Mouse (Mus musculus): Measurements from ENCODE around the gene Cyp11a1.

Gene Cyp11a1

DNA sequence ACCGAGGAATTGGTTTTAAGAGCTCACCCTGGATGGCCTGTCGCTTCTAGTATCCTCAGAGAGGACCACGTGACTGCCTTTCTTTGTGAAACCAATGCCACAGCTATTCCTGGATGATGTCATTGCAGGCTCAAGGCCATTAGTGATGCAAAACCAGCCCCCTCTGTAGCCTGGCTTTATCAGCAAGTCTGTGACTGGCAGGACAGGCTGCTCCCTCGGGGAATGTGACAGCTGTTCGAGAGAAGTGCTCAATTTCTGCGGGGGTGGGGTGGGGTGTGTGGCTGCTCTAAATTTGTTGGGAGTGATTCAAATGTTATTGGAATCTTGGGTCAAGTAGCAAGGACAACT, 2.8 kb downstream of the Cyp11a1 start:
- DNase-seq (ENCODE audit: low read depth) = no peak

DNA sequence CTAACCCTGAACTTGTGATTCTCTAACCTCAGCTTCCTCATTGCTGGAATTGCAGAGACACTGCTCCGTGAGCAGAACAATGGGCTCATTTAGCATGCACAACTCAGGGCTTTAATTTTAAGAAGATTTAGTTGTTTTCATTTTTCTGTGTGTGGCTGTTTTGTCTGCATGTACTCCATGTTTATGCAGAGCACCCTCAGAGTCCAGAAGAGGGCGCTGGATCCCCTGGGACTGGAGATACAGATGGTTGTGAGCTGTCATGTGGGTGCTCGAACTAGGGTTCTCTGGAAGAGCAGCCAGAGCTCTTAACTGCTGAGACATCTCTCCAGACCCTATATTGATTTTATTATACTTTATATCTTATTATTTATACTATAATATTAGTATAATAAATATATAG, 3.4 kb downstream of the Cyp11a1 start:
- no peak for DNase-seq (ENCODE audit: low read depth)

GRCm38 (mm10) chr9:58011027-58011426, 4.8 kb downstream of the Cyp11a1 start:
- DNase-seq (ENCODE audit: low read depth) = no peak

DNA sequence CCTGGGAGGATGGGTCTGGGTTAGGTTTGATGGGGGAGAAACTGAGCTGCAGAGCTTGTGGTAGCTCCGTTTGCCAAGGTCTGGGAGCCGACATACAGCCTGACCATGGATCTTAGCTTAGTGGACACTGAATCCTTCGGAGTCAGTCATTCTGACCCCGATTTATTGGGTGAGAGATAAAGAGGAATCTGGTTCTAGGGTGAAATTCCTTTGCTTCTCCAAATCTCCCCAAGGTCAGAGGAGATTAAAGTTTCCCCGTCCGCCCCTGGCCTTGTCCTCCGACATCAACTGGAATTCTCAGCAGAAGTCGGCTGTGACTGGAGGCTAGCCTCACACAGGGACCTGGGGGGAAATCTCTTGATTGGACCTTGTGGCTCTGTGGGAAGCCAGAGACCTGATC, 5.3 kb downstream of the Cyp11a1 start:
- no peak for DNase-seq (ENCODE audit: low read depth)

DNA sequence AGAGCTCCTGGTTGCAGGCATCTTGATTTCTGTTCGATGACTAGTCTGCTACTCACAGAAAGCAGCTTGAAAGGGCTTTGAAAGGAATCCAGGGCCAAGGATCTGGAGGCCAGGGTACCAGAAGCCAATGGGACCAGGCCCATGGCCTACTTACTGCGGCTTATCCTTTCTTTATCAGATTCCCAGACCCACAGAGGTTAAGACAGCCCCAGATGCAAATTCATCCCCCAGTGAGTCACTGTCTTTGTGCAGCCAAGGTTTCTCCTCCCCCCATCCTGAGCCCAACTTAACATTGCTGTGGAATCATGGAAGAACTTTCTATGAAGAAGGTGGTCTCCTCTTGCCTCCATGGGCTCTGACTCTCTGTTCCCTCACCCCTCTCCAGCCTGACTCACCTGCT, 6.3 kb downstream of the Cyp11a1 start:
- no peak for DNase-seq (ENCODE audit: low read depth)

DNA sequence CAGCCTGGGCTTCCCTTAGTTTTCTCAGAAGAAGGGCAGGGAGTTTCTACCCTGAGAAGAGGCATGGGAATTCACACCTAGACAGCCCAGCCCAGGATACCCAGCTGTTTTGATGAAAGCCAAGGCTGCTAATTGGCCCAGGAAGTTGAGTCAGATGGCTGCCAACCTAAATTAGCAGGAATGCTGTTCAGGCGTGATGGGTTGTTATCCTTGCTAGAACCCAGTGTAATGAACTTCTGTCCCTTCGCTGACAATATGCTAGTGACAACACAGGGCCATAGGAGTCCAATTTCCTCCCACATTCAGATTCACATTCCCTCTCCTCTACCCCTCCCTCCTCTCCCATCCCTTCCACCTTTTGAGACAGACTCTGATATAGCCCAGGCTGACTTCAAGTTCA, 6.7 kb downstream of the Cyp11a1 start:
- DNase-seq (ENCODE audit: low read depth) = no peak

DNA sequence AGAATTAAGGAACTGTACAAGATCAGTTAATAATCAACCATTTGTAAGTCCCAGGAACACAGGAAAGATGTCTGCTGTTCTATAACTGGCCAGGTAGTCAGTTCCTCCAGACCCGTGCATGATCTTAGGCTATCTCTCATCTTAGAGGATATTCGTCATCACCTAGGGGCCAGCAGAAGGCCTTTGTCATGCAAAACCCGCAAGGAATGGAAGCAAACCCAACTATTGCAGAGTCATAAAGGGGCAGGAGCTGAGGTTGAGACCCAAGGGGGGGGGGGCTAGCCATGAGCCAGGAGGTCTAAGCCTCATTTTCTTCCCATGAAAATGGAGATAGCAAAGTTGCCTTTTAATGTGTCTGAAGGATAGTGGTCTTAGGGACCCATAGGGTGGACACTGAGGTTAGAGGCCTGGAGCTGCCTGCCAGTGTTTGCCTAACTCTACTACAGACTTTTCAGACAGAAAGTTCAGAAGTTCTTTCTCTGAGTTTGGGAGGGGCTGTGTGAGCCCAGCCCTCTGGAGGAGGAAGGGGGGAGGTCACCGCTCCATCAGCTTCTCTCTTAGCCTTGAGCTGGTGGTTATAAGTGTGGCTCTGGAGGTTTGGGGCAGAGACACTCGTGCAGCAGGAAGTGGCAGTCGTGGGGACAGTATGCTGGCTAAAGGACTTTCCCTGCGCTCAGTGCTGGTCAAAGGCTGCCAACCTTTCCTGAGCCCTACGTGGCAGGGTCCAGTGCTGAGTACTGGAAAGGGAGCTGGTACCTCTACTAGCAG, 8.4 kb downstream of the Cyp11a1 start:
- no peak for DNase-seq (ENCODE audit: low read depth)

GRCm38 (mm10) chr9:58015856-58016255, 9.6 kb downstream of the Cyp11a1 start:
- DNase-seq (ENCODE audit: low read depth) = no peak

- no peak for DNase-seq (ENCODE audit: low read depth)
Observed at GRCm38 (mm10) chr9:58016962-58017361, 10.8 kb downstream of the Cyp11a1 start.

GRCm38 (mm10) chr9:58018385-58018784, 12.2 kb downstream of the Cyp11a1 start:
- DNase-seq (ENCODE audit: low read depth) = no peak

GRCm38 (mm10) chr9:58025995-58026394, 19.8 kb downstream of the Cyp11a1 start:
- no peak for DNase-seq (ENCODE audit: low read depth)

- DNase-seq (ENCODE audit: low read depth) = no peak
Observed at GRCm38 (mm10) chr9:58027426-58028180, 21.4 kb downstream of the Cyp11a1 start.

- no peak for DNase-seq (ENCODE audit: low read depth)
Observed at GRCm38 (mm10) chr9:58028841-58029240, 22.6 kb downstream of the Cyp11a1 start.

DNA sequence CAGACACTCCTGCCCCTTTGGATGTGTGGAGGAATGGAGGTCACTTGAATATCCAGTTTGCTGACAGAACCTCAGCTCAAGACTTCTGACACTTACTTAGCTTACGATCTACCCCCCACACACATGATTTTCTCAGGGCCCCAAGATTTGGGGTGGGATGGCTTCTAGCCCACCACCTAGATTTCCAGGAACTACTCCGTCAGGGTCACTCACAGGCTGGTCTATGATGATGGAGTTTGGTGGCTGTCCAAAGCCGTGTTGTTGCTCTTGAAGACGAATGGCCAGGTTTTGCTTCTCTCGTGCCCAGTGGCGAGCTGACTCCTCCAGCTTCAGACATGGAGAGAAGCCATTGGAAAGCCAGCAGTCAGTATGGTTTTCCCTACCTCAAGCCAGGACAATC, 23.4 kb downstream of the Cyp11a1 start:
- no peak for DNase-seq (ENCODE audit: low read depth)

DNA sequence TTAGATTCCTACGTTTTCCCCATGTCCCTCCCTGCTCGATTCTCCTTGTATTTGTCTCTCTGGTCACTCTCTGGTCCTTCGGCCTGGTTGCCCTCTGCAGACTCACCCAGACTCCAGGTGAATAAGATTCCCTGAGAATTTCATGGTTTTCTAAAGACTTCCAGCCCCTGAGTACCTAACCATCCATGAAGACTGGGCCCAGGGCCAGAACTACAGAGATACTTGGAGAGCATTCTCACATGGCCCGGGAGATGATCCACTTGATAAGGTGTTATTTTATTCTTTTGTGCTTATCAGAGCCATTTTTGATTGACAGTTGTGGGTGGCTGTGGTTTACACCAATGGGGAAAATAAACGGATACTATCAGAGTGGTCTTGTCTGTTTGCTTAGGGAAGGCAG, 25.7 kb downstream of the Cyp11a1 start:
- no peak for DNase-seq (ENCODE audit: low read depth)

- DNase-seq (ENCODE audit: low read depth) = no peak
Observed at GRCm38 (mm10) chr9:58035519-58035918, 29.3 kb downstream of the Cyp11a1 start.

GRCm38 (mm10) chr9:58035951-58036698, 29.9 kb downstream of the Cyp11a1 start:
- DNase-seq (ENCODE audit: low read depth) = no peak

DNA sequence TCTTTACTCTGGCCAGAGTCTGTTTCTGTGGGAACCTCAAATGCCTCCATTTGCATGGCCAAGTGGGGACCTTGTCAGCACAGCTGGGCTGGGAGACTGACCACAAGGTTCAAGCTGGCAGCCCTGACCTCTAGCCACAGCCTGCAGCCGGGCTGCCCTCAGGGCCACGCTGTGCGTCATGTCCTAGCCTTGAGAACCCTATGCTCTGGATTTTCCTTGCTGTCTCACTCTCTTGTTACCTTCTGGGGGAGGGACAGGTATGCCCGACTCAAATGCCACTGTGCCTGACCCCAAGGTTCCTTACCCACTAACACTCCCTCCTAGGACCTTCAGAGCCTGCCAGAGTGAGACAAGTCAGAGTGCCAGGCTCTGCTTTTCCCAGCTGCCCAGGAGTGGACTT, 30.8 kb downstream of the Cyp11a1 start:
- DNase-seq (ENCODE audit: low read depth) = no peak

DNA sequence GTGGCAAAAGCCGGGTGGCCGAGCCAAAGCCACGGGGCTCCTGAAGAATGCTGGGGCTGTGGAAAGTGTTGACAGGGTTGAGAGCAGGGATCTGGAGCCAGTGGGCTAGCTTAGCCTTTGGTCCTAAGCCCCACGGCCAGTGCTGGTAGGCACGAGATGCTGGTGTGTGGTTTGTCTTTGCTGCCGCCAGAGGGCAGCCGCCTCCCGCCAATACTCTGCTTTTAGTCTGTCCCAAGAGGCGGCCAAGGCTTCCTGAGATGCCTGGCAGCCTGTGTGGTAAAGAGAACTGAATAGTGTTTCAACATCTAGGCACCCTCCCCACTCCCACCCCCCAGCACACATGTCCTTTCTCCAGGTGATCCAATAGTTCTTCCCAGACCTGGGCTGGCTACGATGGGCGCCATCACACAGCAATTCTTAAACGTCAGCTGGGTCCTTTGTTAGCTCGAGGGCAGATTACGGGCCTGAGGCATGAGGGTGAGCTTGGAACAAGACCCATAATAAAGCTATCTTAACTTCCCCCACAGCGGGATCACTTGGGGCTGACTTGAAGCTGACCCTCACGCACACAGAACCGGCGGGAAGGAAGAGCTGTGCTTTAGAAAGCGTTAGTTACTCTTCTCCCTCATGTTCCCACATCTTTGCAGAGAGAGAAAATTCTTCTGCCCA, 32.4 kb downstream of the Cyp11a1 start:
- DNase-seq (ENCODE audit: low read depth) = peak; percentile 30

DNA sequence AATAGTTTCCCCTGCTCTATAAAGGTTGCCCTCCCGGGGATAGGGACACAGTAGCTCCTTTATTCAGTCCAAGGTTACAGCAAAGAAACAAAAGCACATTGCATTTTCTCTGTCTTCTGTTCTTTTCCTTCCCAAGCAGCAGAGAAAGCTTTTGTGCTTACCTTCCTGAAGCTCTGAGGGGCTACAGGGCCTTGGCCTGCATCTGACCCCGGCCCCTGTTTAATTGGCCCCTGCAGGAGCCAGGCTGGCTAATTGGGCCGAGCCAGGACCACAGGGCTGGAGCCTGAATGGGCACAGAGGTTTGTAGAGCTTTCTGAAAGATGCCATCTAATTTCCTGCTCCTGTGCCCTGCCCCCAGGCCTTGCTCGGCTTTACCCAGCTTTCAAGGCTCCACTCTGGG, 34.8 kb downstream of the Cyp11a1 start:
- DNase-seq (ENCODE audit: low read depth) = no peak

DNA sequence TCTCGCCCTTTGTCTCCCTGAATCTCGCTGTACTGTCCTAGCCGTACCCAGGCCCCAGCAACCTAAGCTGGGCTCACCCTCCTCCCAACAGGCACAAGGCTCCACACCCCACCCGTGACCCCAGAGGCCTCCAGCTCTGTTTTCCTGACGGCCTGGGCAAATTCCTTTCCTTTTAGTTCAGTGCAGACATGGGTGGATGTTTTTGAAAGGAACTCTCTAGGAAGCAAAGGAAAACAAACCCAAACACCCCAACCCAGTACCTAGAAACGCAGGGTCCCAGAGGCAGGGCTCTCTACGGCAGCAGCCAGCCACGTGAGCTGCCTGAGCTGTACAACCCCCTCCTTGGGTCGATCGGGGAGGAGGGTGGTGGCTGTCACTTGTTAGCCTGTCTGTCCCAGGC, 36.2 kb downstream of the Cyp11a1 start:
- DNase-seq (ENCODE audit: low read depth) = no peak

DNA sequence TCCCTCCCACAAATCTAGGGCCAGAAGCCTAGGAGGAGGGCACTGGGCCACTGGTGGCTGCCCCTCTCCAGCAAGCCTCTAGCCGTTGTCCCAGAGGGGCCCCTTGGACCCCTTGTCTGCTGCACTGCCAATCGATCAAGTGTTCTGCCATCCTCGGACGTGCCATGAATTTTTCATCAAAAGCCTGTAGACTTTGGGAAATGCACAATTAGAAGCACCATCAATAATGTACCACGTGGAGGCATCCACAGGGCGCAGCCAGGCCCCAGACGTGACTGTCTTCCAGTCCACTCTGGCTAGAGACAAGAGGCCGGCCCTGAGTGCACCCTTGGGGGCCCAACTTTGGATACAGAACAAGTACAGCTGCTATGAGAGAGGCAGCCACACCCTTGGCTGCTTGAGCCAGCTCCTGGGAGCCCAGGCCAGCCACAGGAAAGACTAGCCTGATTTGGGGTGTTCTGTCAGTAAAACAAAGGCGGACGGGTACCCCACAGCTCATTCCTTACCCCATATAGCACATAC, 37.3 kb downstream of the Cyp11a1 start:
- DNase-seq (ENCODE audit: low read depth) = no peak

Data from c-Kit-positive CD71-negative TER-119-negative erythroid progenitor cells, embryonic 14.5 days (primary cell).